29 mouse cellular contexts compared by ENCODE assay signal in the genomic region with DNA sequence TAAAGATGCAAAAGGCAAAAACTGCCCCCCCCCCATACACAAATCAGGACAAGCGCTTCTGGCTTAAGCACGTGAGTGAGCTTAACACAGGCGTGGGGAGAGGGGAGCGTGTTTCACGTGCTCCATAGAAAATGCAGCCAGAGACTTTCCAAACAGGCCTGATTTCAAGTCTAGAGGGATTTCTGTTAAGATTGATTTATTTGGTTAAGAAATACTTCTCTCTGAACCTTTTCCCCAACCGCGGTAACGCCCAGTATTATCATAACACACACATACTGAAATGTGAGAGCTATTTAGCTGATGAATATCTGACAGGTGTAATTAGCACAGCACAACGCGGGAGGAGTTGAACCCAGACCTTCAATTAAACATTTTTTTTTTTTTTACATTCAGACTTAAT. TPM values are rescaled to one million over a fixed set of nuclear protein-coding genes. Genes with fewer than 3 reads are reported as not detected.
DNase-seq lines count a peak whose midpoint lies in the region; ATAC-seq and TF ChIP-seq lines count a peak whose summit lies in the region.
"Had no signal": no experiment of that assay in that cellular context is flagged by ENCODE, and none has a peak within 500 bp of the region (broad histone marks: within the 10 kb centered on the region; RNA-seq: fewer than 3 reads in every experiment).

No protein-coding gene starts in this region.

- ATAC-seq in forebrain, postnatal 0 days, result no peak
- ATAC-seq in lung, postnatal 0 days, result no peak
- peak; percentile 47; the same call in 1 of the 2 replicates for ATAC-seq in stomach, postnatal 0 days (ENCODE audit: low FRiP score, low TSS enrichment)
- ATAC-seq: inflammation-experienced regulatory T-cells, adult 6 months; midbrain, embryonic 16.5 days had no signal

- no peak overlapping the region for H3K27ac ChIP-seq in forebrain, postnatal 0 days (ENCODE audit: low read depth, low read length)
- H3K27ac ChIP-seq in forebrain, embryonic 10.5 days, result no peak overlapping the region
- H3K27ac ChIP-seq in lung, postnatal 0 days (ENCODE audit: low read length), result no peak overlapping the region
- H3K27ac ChIP-seq in stomach, postnatal 0 days (replicated peaks), result peak overlapping the region; percentile 40; the same call in 1 of the 2 replicates
- H3K27ac ChIP-seq: embryonic facial prominence, embryonic 15.5 days; forebrain, embryonic 13.5 days; hindbrain, embryonic 12.5 days; liver, embryonic 13.5 days; neural tube, embryonic 15.5 days had no signal

- no peaks in the 10 kb centered on the region for H3K27me3 ChIP-seq in forebrain, postnatal 0 days (ENCODE audit: insufficient read depth, low read length)
- H3K27me3 ChIP-seq in forebrain, embryonic 10.5 days (ENCODE audit: poor library complexity, severe bottlenecking), result no peaks in the 10 kb centered on the region
- no peaks in the 10 kb centered on the region for H3K27me3 ChIP-seq in lung, postnatal 0 days (replicated peaks; ENCODE audit: insufficient read depth, low read length)
- H3K27me3 ChIP-seq in stomach, postnatal 0 days (ENCODE audit: control insufficient read depth, insufficient read depth, low read length), result no peaks in the 10 kb centered on the region
- H3K27me3 ChIP-seq: embryonic facial prominence, embryonic 15.5 days; forebrain, embryonic 13.5 days; hindbrain, embryonic 12.5 days; liver, embryonic 13.5 days; megakaryocyte, embryonic 14.5 days; neural tube, embryonic 15.5 days had no signal

- H3K4me1 ChIP-seq in forebrain, postnatal 0 days (ENCODE audit: insufficient read depth), result no peaks in the 10 kb centered on the region
- H3K4me1 ChIP-seq in forebrain, embryonic 10.5 days, result peaks cover 37% of the 10 kb centered on the region
- no peaks in the 10 kb centered on the region for H3K4me1 ChIP-seq in lung, postnatal 0 days (ENCODE audit: insufficient read depth, low read depth, low read length)
- no peaks in the 10 kb centered on the region for H3K4me1 ChIP-seq in stomach, postnatal 0 days (replicated peaks; ENCODE audit: control insufficient read depth, insufficient read depth)
- H3K4me1 ChIP-seq: liver, embryonic 13.5 days; megakaryocyte, embryonic 14.5 days had no signal

- DNase-seq in forebrain, postnatal 0 days, result peak; percentile 3
- no peak for DNase-seq in forebrain, embryonic 10.5 days (ENCODE audit: extremely low spot score, low spot score)
- peak; percentile 11 for DNase-seq in lung, postnatal 0 days (ENCODE audit: low spot score)
- no peak for DNase-seq in lung, postnatal 25 days (ENCODE audit: low spot score)
- peak; percentile 46 for DNase-seq in fibroblast of lung, adult 2 months (ENCODE audit: low read depth)
- peak; percentile 33 for DNase-seq in stomach, postnatal 0 days (ENCODE audit: low spot score)
- DNase-seq in right cerebral cortex, adult 2 months (ENCODE audit: low spot score in 2 of 2), result no peak
- DNase-seq: B cell, adult 2 months; cerebellum, adult 9-10 months; heart, postnatal 14 days; kidney, adult 8-10 months; kidney, postnatal 14 days; liver, embryonic 13.5 days had no signal

- no peak overlapping the region for H3K4me3 ChIP-seq in forebrain, postnatal 0 days (ENCODE audit: low read depth, low read length)
- no peak overlapping the region for H3K4me3 ChIP-seq in forebrain, embryonic 10.5 days
- no peak overlapping the region for H3K4me3 ChIP-seq in lung, postnatal 0 days (ENCODE audit: low read depth, low read length)
- H3K4me3 ChIP-seq in stomach, postnatal 0 days (ENCODE audit: low read depth, low read length), result no peak overlapping the region
- H3K4me3 ChIP-seq: embryonic facial prominence, embryonic 15.5 days; forebrain, embryonic 13.5 days; hindbrain, embryonic 12.5 days; liver, embryonic 13.5 days; megakaryocyte, embryonic 14.5 days; neural tube, embryonic 15.5 days had no signal

- TF ChIP-seq EP300 in lung, postnatal 0 days (IDR thresholded peaks at IDR 0.05), result no peak
- TF ChIP-seq EP300 in stomach, postnatal 0 days (optimal IDR thresholded peaks at IDR 0.05), result no peak

- no peak overlapping the region for H3K9ac ChIP-seq in forebrain, postnatal 0 days
- no peak overlapping the region for H3K9ac ChIP-seq in lung, postnatal 0 days (replicated peaks; ENCODE audit: low read depth)
- no peak overlapping the region for H3K9ac ChIP-seq in stomach, postnatal 0 days (ENCODE audit: low read length)
- H3K9ac ChIP-seq: embryonic facial prominence, embryonic 15.5 days; forebrain, embryonic 13.5 days; hindbrain, embryonic 12.5 days; liver, embryonic 13.5 days; neural tube, embryonic 15.5 days had no signal

- no peak for TF ChIP-seq CTCF in forebrain, postnatal 0 days (IDR thresholded peaks at IDR 0.05; ENCODE audit: low read depth)
- TF ChIP-seq CTCF in lung, postnatal 0 days (IDR thresholded peaks at IDR 0.05), result no peak
- no peak for TF ChIP-seq CTCF in stomach, postnatal 0 days (IDR thresholded peaks at IDR 0.05; ENCODE audit: low read depth)

- no peaks in the 10 kb centered on the region for H3K36me3 ChIP-seq in forebrain, postnatal 0 days (ENCODE audit: insufficient read depth)
- H3K36me3 ChIP-seq in forebrain, embryonic 10.5 days (replicated peaks), result peaks cover 9% of the 10 kb centered on the region; the same call in 1 of the 2 replicates
- H3K36me3 ChIP-seq in lung, postnatal 0 days (ENCODE audit: insufficient read depth, low read length), result no peaks in the 10 kb centered on the region
- H3K36me3 ChIP-seq in stomach, postnatal 0 days (ENCODE audit: control insufficient read depth, insufficient read depth, low read length), result peaks cover 2% of the 10 kb centered on the region; the same call in 1 of the 2 replicates
- H3K36me3 ChIP-seq: hindbrain, embryonic 12.5 days; liver, embryonic 13.5 days; neural tube, embryonic 15.5 days had no signal

- no peak overlapping the region for H3K4me2 ChIP-seq in forebrain, postnatal 0 days (ENCODE audit: low read depth)
- H3K4me2 ChIP-seq in lung, postnatal 0 days (replicated peaks; ENCODE audit: low read depth, low read length), result no peak overlapping the region
- peak overlapping the region; percentile 14; the same call in 1 of the 2 replicates for H3K4me2 ChIP-seq in stomach, postnatal 0 days (replicated peaks; ENCODE audit: low read depth)
- H3K4me2 ChIP-seq: embryonic facial prominence, embryonic 15.5 days; heart, embryonic 11.5 days; hindbrain, embryonic 12.5 days; liver, embryonic 13.5 days; neural tube, embryonic 15.5 days had no signal

- H3K9me3 ChIP-seq in forebrain, postnatal 0 days (ENCODE audit: low read length), result no peaks in the 10 kb centered on the region
- H3K9me3 ChIP-seq in forebrain, embryonic 10.5 days, result peaks cover 5% of the 10 kb centered on the region; the same call in 1 of the 2 replicates
- no peaks in the 10 kb centered on the region for H3K9me3 ChIP-seq in lung, postnatal 0 days (ENCODE audit: low read length)
- H3K9me3 ChIP-seq in stomach, postnatal 0 days (ENCODE audit: control insufficient read depth, low read length), result no peaks in the 10 kb centered on the region
- H3K9me3 ChIP-seq: embryonic facial prominence, embryonic 15.5 days; forebrain, embryonic 13.5 days; hindbrain, embryonic 12.5 days; liver, embryonic 13.5 days; neural tube, embryonic 15.5 days had no signal

- WGBS in forebrain, postnatal 0 days, result 24% methylated on average over 10 of the region's 10 CpGs
- WGBS in forebrain, embryonic 10.5 days, result 51% methylated on average over 10 of the region's 10 CpGs
- WGBS in lung, postnatal 0 days, result 37% methylated on average over 10 of the region's 10 CpGs
- WGBS in stomach, postnatal 0 days, result 15% methylated on average over 10 of the region's 10 CpGs

RNA-seq across cellular contexts. Expression of a gene that starts 0.5 kb away (rescaled TPM):
- not detected in 2 replicates for total RNA-seq in forebrain, postnatal 0 days (2014; rRNA removed)
- polyA plus RNA-seq in forebrain, postnatal 0 days (2015; fragmentation: Nextera tagmentation; extraction: Ambion mirVana), result not detected in 2 replicates
- polyA plus RNA-seq in forebrain, embryonic 10.5 days (2016; fragmentation: Nextera tagmentation; extraction: Ambion mirVana), result not detected in 2 replicates
- not detected in 2 replicates for polyA plus RNA-seq in lung, postnatal 0 days (2015; fragmentation: Nextera tagmentation; extraction: Ambion mirVana)
- not detected in 2 replicates for polyA plus RNA-seq in stomach, postnatal 0 days (2015; fragmentation: Nextera tagmentation; extraction: Ambion mirVana)
- total RNA-seq: common myeloid progenitor, adult 5-6 weeks; heart, postnatal 14 days had no signal
- polyA plus RNA-seq: embryonic facial prominence, embryonic 15.5 days; forebrain, embryonic 13.5 days; heart, embryonic 11.5 days; hindbrain, embryonic 12.5 days; inflammation-experienced regulatory T-cells, adult 6 months; limb, embryonic 11.5 days; liver, embryonic 13.5 days; lung, embryonic 16.5 days; midbrain, embryonic 16.5 days; neural tube, embryonic 15.5 days; thymus, postnatal 0 days had no signal

RNA-seq across cellular contexts. Expression of a gene that starts 1.8 kb away (rescaled TPM):
- total RNA-seq in forebrain, postnatal 0 days (2014; rRNA removed), result 0.46 TPM in 1 of 2 replicates, not detected in the other
- polyA plus RNA-seq in forebrain, postnatal 0 days (2015; fragmentation: Nextera tagmentation; extraction: Ambion mirVana), result not detected in 2 replicates
- polyA plus RNA-seq in forebrain, embryonic 10.5 days (2016; fragmentation: Nextera tagmentation; extraction: Ambion mirVana), result not detected in 2 replicates
- polyA plus RNA-seq in lung, postnatal 0 days (2015; fragmentation: Nextera tagmentation; extraction: Ambion mirVana), result not detected in 2 replicates
- polyA plus RNA-seq in stomach, postnatal 0 days (2015; fragmentation: Nextera tagmentation; extraction: Ambion mirVana), result not detected in 2 replicates
- total RNA-seq: common myeloid progenitor, adult 5-6 weeks; heart, postnatal 14 days; layer of hippocampus, adult 8-10 months; left cerebral cortex, adult 18-20 months had no signal
- polyA plus RNA-seq: embryonic facial prominence, embryonic 15.5 days; forebrain, embryonic 13.5 days; gonadal fat pad, adult 2 months; heart, embryonic 11.5 days; inflammation-experienced regulatory T-cells, adult 6 months; limb, embryonic 11.5 days; liver, embryonic 13.5 days; lung, embryonic 16.5 days; midbrain, embryonic 16.5 days; neural tube, embryonic 15.5 days; thymus, postnatal 0 days; urinary bladder, adult 2 months had no signal

Comparison
In these comparisons a context has a peak if more than half of its experiments do, and no peak if none do; other contexts are left out.
1. DNase-seq: peak in forebrain, postnatal 0 days (single experiment), lung, postnatal 0 days (single experiment), fibroblast of lung, adult 2 months (single experiment) and stomach, postnatal 0 days (single experiment); none in forebrain, embryonic 10.5 days (single experiment), lung, postnatal 25 days (single experiment) and right cerebral cortex, adult 2 months (0 of 2).